Mouse (Mus musculus): ENCODE data around the gene Rfc5.

DNA sequence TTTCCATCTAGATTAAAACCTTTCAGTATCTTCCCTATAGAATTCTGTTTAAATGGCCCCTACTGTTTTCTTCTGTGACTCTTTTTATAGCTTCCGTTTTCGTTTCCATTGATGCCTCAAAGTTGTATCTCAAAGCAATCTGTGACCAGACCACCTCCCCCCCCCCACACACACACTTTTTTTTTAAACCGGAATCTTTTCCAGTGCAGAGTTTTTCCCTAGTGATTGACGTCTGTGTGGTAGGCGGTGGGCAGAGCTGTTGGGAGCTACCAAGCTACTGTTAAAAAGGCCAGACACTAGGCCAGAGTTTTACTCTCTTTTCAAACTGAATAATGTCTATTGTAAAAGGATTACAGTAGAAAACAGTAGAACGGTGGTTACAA is 30.6 kb downstream of the Rfc5 start:
- TF ChIP-seq CTCF (IDR thresholded peaks at IDR 0.05; ENCODE audit: low read depth, low read length) (no peak), POLR2AphosphoS5 (IDR thresholded peaks at IDR 0.05; ENCODE audit: insufficient replicate concordance, low read depth, low read length) (no peak)

All from G1E (cell line).